Mouse (Mus musculus) heart, embryonic 11.5 days (tissue): ENCODE measurements around the gene Htatip2. TPM values are rescaled to one million over a fixed set of nuclear protein-coding genes. Genes with fewer than 3 reads are reported as not detected.
A peak's percentile ranks its signal among the peaks of the same experiment; 100 is the strongest.

Source experiments
- ATAC-seq: fragments of 200-750 bp; cut with Nextera tagmentation; replicated peaks from 2 replicates; pipeline ENCODE4 v1.8.0; 2017; ENCODE audit warnings: moderate library complexity; ENCODE audit not compliant: insufficient number of reproducible peaks, low FRiP score, low TSS enrichment
- H3K27ac ChIP-seq: fragments of 300-500 bp; sonication (generic); 2 replicates; pipeline ENCODE4 v1.5.1; 2014; ENCODE audit warnings: mild to moderate bottlenecking, low read depth, low read length
- H3K27me3 ChIP-seq: fragments of 300-500 bp; sonication (generic); 2 replicates; pipeline ENCODE4 v1.6.1; 2014; ENCODE audit warnings: mild to moderate bottlenecking, low read length, mixed read lengths; ENCODE audit not compliant: control insufficient read depth, insufficient read depth
- H3K36me3 ChIP-seq: fragments of 300-500 bp; sonication (generic); 2 replicates; pipeline ENCODE4 v1.6.1; 2014; ENCODE audit warnings: mild to moderate bottlenecking, low read length, moderate library complexity, mixed read lengths; ENCODE audit not compliant: control insufficient read depth, insufficient read depth
- H3K4me1 ChIP-seq: fragments of 300-500 bp; sonication (generic); 2 replicates; pipeline ENCODE4 v1.6.1; 2014; ENCODE audit warnings: low read length; ENCODE audit not compliant: control insufficient read depth, insufficient read depth
- H3K4me2 ChIP-seq: fragments of 300-500 bp; sonication (generic); 2 replicates; pipeline ENCODE4 v1.6.1; 2014; ENCODE audit warnings: mild to moderate bottlenecking, moderate library complexity
- H3K4me3 ChIP-seq: fragments of 300-500 bp; sonication (generic); 2 replicates; pipeline ENCODE4 v1.5.1; 2014; ENCODE audit warnings: low read depth, low read length
- H3K9ac ChIP-seq: fragments of 300-500 bp; sonication (generic); 2 replicates; pipeline ENCODE4 v1.6.1; 2014; ENCODE audit warnings: mild to moderate bottlenecking, low read depth, low read length, moderate library complexity
- H3K9me3 ChIP-seq: fragments of 300-500 bp; sonication (generic); replicated peaks from 2 replicates; pipeline ENCODE4 v1.6.1; 2016; ENCODE audit warnings: low read length; ENCODE audit not compliant: control insufficient read depth
- WGBS: fragments of 180-500 bp; shearing (Covaris S2); extraction: QIAGEN DNeasy Blood & Tissue Kit; methylation state at CpG from one replicate; pipeline ENCODE4 v1.1.7; 2014; ENCODE audit not compliant: insufficient replicate concordance; 5-methylcytosine and 5-hydroxymethylcytosine counted together
- polyA plus RNA-seq: library from polyadenylated mRNA; unstranded; fragments of >200 nt; fragmentation: Nextera tagmentation; extraction: Ambion mirVana; gene quantifications from 2 replicates; pipeline ENCODE4 v1.2.1, GENCODE M21; 2014

The Htatip2 gene
- polyA plus RNA-seq, 1 experiment from 2014 or later: 14.5 TPM

DNA sequence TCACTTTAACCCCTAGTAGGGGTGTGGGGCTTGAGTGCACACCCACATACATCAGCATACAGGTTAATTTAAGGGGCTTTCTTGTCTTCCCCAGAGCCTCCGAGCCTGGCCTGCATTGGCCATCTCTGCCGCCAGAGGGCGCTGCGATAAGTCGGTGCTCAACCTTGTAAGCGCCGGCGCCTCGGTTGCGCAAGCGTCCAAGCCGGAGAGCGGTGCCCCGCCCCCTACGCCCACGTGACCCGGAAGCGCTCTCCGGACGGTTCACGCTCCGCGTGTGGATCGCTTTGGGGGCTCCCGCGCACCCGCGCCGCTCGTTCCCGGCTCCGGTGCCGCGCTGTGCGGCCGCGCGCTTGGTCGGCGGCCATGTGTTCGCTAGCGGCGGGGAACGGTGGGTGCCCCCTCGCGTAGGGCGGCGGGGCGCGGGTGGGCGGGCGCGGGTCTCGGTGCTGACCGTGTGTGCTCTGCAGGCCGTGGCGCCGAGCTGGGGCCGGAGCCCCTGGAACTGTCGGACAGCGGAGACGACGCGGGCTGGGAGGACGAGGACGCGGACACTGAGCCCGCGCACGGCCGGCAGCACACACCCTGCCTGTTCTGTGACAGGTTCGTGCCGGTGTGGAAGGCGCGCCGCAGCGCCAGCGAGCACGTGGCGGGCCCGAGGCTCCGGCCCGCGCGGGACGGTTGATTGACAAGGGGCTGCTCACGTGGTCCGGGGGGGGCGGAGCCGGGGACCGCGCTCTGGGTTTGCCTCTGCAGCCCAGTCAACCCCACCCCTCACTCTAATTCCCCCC lies 19.4 kb downstream of the Htatip2 start, which contains the start of gene Prmt3:
Gene Prmt3 (plus strand): TSS at position 233 of the 788 bp plus-strand sequence.
- WGBS: under 1% methylated on average over 83 of the region's 92 CpGs

GRCm38 (mm10) chr7:49778904-49779615 lies 20.1 kb downstream of the Htatip2 start:
- H3K4me1 ChIP-seq: peaks cover 13% of the 10 kb centered on the region
- H3K9me3 ChIP-seq: no peaks in the 10 kb centered on the region
- no peak overlapping the region for H3K27ac ChIP-seq
- peak overlapping the region; percentile 82 for H3K4me3 ChIP-seq
- peak overlapping the region; percentile 83 for H3K9ac ChIP-seq
- ATAC-seq: no peak
- peaks cover 11% of the 10 kb centered on the region for H3K36me3 ChIP-seq
- no peaks in the 10 kb centered on the region for H3K27me3 ChIP-seq
- peak overlapping the region; percentile 86 for H3K4me2 ChIP-seq
- 69% methylated on average over 12 of the region's 12 CpGs for WGBS

More for the DNA sequence above, 19.4 kb downstream of the Htatip2 start, which contains the start of gene Prmt3:
- Histone ChIP-seq H3K27me3 (no peaks in the 10 kb centered on the region), H3K4me2 (peak within 1 kb of the TSS; percentile 86), H3K4me3 (peak within 1 kb of the TSS; percentile 82), H3K36me3 (peaks cover 11% of the 10 kb centered on the region), H3K4me1 (peaks cover 13% of the 10 kb centered on the region), H3K27ac (peak within 1 kb of the TSS; percentile 57), H3K9me3 (no peaks in the 10 kb centered on the region), H3K9ac (peak within 1 kb of the TSS; percentile 83)
- ATAC-seq: peak; percentile 95

DNA sequence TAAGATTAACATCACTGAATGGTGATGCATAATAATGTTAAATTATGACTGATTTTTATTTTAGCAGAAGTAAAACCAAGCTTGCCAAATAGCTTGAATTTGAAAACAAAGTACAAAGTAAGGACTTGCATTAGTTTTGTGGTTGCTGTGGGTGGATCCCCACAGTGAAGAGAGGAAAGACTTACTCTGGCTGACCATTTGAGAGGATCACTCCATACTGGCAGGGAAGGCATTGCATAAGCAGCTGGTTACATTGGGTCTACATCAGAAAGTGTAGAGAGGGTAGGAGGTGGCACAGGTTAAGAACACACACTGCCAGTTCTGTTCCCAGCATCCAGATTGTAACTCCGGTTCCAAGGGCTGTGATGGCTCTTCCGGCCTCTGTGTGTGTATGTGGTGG lies 24.1 kb downstream of the Htatip2 start:
- ATAC-seq: no peak

DNA sequence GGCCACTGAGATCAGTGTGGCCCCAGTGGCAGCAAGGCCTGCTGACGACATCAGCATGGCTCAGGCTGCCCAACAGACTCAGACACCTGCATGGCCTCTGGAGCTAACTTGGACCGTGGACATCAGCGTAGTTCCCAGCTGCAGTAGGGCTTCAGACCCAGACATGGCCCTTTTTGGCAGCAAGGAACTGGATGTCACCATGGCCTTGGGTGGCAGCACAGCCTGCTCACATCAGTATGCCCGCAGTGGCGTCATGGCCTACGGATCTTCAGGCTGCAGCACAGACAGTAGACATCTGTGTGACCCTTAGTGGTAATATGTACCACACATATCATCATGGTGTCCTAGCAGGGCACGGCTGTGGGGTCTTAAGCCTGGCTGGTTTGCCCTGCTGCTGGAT lies 26.2 kb downstream of the Htatip2 start:
- Histone ChIP-seq H3K36me3 (peaks cover 20% of the 10 kb centered on the region), H3K4me1 (no peaks in the 10 kb centered on the region), H3K27me3 (no peaks in the 10 kb centered on the region), H3K4me2 (no peak overlapping the region), H3K9ac (no peak overlapping the region), H3K4me3 (no peak overlapping the region), H3K9me3 (no peaks in the 10 kb centered on the region), H3K27ac (no peak overlapping the region)
- no peak for ATAC-seq
- 92% methylated on average over 7 of the region's 7 CpGs for WGBS

More for the DNA sequence above, 24.1 kb downstream of the Htatip2 start:
- WGBS: 94% methylated on average over 2 of the region's 2 CpGs
- no peaks in the 10 kb centered on the region for H3K27me3 ChIP-seq
- no peak overlapping the region for H3K27ac ChIP-seq
- no peak overlapping the region for H3K4me3 ChIP-seq
- H3K4me2 ChIP-seq: no peak overlapping the region
- no peak overlapping the region for H3K9ac ChIP-seq
- no peaks in the 10 kb centered on the region for H3K9me3 ChIP-seq
- peaks cover 20% of the 10 kb centered on the region for H3K36me3 ChIP-seq
- H3K4me1 ChIP-seq: peaks cover 13% of the 10 kb centered on the region

DNA sequence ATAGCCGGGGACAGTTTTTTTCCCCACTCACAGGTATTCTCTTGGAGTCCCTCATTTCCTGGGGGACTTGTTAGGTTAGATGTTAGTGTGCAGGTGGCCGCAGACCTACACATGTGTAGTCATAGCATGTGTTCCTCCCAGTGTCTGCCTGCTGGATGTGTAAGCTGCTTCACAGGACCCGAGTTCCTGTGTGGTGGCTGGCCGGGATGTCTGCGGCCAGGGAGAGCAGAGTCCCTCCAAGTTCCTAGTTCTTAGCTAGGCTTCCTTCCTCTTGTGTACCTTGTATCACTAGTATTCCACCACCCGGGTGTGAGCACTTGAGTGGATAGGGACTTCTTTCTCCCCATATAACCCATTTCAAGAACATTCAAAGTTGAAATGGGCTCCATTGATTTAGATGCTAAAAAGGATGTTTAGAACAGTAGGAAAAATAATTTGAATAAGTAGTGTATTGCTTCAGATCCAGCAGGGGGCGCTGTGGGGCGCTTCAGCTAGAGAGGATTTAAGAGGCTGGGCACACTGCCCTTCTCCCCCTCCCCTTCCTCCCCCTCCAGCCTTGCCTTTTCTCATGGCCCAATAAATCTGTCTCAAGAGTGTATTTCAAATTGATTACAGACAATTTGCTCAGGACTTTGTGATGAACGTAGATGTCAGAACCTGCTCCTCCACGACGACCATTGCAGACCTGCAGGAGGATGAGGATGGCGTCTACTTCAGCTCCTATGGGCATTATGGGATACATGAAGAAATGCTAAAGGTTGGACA lies 27.9 kb downstream of the Htatip2 start:
- Histone ChIP-seq H3K9ac (no peak overlapping the region), H3K4me2 (no peak overlapping the region), H3K36me3 (peaks cover 15% of the 10 kb centered on the region), H3K4me1 (no peaks in the 10 kb centered on the region), H3K4me3 (no peak overlapping the region), H3K27me3 (no peaks in the 10 kb centered on the region), H3K27ac (no peak overlapping the region), H3K9me3 (no peaks in the 10 kb centered on the region)
- no peak for ATAC-seq
- WGBS: 71% methylated on average over 12 of the region's 12 CpGs

DNA sequence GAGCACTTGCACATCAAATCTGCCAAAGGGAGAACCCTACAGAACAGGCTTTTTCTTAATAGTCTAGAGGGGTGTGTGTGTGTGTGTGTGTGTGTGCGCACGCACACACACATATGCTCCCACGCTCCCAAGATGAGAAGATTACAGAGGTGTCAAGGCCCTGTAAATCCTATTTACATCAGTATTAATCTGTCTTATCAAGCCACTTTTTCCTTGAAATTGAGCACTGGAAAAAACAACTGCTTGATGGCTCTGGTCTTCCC lies 28.4 kb downstream of the Htatip2 start:
- Histone ChIP-seq H3K4me1 (no peaks in the 10 kb centered on the region), H3K4me3 (no peak overlapping the region), H3K27ac (no peak overlapping the region), H3K9ac (no peak overlapping the region), H3K36me3 (peaks cover 11% of the 10 kb centered on the region), H3K9me3 (no peaks in the 10 kb centered on the region), H3K4me2 (no peak overlapping the region), H3K27me3 (no peaks in the 10 kb centered on the region)
- 97% methylated on average over 3 of the region's 3 CpGs for WGBS
- no peak for ATAC-seq

DNA sequence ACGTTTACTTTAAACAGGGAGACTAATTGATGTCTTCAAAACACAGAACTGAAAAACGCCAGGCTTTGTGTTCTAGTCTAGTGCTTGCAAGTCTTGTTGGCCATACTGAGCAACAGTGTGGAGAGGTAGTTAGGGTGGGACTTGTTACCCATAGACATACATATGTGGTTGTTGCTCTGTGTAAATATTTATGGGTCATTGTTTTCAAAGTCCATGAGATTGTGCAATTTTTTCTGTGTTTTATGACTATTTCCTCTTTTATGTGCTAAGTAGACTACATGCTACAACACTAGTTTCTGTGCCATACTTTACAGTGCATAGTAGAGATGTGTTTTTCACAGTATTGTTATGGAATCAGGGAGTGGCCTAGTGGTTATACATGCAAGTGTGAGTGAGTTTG lies 35.4 kb downstream of the Htatip2 start:
- Histone ChIP-seq H3K4me2 (no peak overlapping the region), H3K36me3 (peaks cover 6% of the 10 kb centered on the region), H3K4me3 (no peak overlapping the region), H3K4me1 (no peaks in the 10 kb centered on the region), H3K9me3 (no peaks in the 10 kb centered on the region), H3K27me3 (no peaks in the 10 kb centered on the region), H3K9ac (no peak overlapping the region), H3K27ac (no peak overlapping the region)
- 86% methylated on average over 2 of the region's 2 CpGs for WGBS
- no peak for ATAC-seq

- 70% methylated on average over 1 of the region's 1 CpGs for WGBS
- H3K36me3 ChIP-seq: peaks cover 9% of the 10 kb centered on the region
Measured at GRCm38 (mm10) chr7:49797171-49797570, 38.3 kb downstream of the Htatip2 start.

More at GRCm38 (mm10) chr7:49797171-49797570, 38.3 kb downstream of the Htatip2 start:
- no peak for ATAC-seq
- Histone ChIP-seq H3K4me1 (no peaks in the 10 kb centered on the region), H3K4me3 (no peak overlapping the region), H3K27me3 (no peaks in the 10 kb centered on the region), H3K27ac (no peak overlapping the region), H3K9ac (no peak overlapping the region), H3K9me3 (no peaks in the 10 kb centered on the region), H3K4me2 (no peak overlapping the region)
